Mouse (Mus musculus) limb, embryonic 11.5 days (tissue): ENCODE measurements at regions not wholly inside any gene's neighbourhood (a gene's known extent, or its start where the extent isn't known, plus 50 kb on each side); places are given as distances from the start of the nearest gene placed in this dataset.

Experiments
- ATAC-seq: fragments of 200-750 bp; cut with Nextera tagmentation; 2 replicates; pipeline ENCODE4 v1.8.0; 2017; ENCODE audit warnings: low read depth; ENCODE audit not compliant: insufficient number of reproducible peaks, low FRiP score, low TSS enrichment
- DNase-seq: peaks from one replicate; pipeline ENCODE4 v3.0.0-alpha.2; 2015; ENCODE audit warnings: low spot score
- H3K27ac ChIP-seq: fragments of 300-500 bp; sonication (generic); replicated peaks from 2 replicates; pipeline ENCODE4 v1.5.1; 2014; ENCODE audit warnings: low read depth, mild to moderate bottlenecking, low read length
- H3K27me3 ChIP-seq: fragments of 300-500 bp; sonication (generic); 2 replicates; pipeline ENCODE4 v1.6.1; 2014; ENCODE audit warnings: mild to moderate bottlenecking, low read length, mixed read lengths; ENCODE audit not compliant: control insufficient read depth, insufficient read depth
- H3K36me3 ChIP-seq: fragments of 300-500 bp; sonication (generic); 2 replicates; pipeline ENCODE4 v1.6.1; 2014; ENCODE audit warnings: mild to moderate bottlenecking, low read length, moderate library complexity, mixed read lengths; ENCODE audit not compliant: control insufficient read depth, insufficient read depth
- H3K4me1 ChIP-seq: fragments of 300-500 bp; sonication (generic); 2 replicates; pipeline ENCODE4 v1.6.1; 2014; ENCODE audit warnings: low read length, mixed read lengths; ENCODE audit not compliant: control insufficient read depth, insufficient read depth
- H3K4me2 ChIP-seq: fragments of 300-500 bp; sonication (generic); 2 replicates; pipeline ENCODE4 v1.6.1; 2014; ENCODE audit warnings: low read depth, mild to moderate bottlenecking, moderate library complexity; ENCODE audit not compliant: severe bottlenecking
- H3K4me3 ChIP-seq: fragments of 300-500 bp; sonication (generic); 2 replicates; pipeline ENCODE4 v1.5.1; 2014; ENCODE audit warnings: low read depth, low read length
- H3K9ac ChIP-seq: fragments of 300-500 bp; sonication (generic); 2 replicates; pipeline ENCODE4 v1.6.1; 2014; ENCODE audit warnings: mild to moderate bottlenecking, low read length
- H3K9me3 ChIP-seq: fragments of 300-500 bp; sonication (generic); 2 replicates; pipeline ENCODE4 v1.6.1; 2016; ENCODE audit warnings: low read length; ENCODE audit not compliant: control insufficient read depth
- WGBS: fragments of 180-500 bp; shearing (Covaris S2); extraction: QIAGEN DNeasy Blood & Tissue Kit; methylation state at CpG from one replicate; pipeline ENCODE4 v1.1.7; 2014; 5-methylcytosine and 5-hydroxymethylcytosine counted together

- Histone ChIP-seq H3K36me3 (no peaks in the 10 kb centered on the region), H3K4me3 (no peak overlapping the region), H3K9ac (no peak overlapping the region), H3K4me2 (no peak overlapping the region), H3K27me3 (no peaks in the 10 kb centered on the region), H3K9me3 (no peaks in the 10 kb centered on the region), H3K4me1 (no peaks in the 10 kb centered on the region; the same call in 1 of the 2 replicates), H3K27ac (no peak overlapping the region)
- ATAC-seq = no peak
- 76% methylated on average over 5 of the region's 5 CpGs for WGBS
- no peak for DNase-seq
Measured at GRCm38 (mm10) chr5:107048607-107049006, 84.5 kb downstream of the Cdc7 start.

GRCm38 (mm10) chr5:107050076-107050475 is 86.0 kb downstream of the Cdc7 start:
- Histone ChIP-seq H3K4me1 (peaks cover 4% of the 10 kb centered on the region), H3K9ac (no peak overlapping the region), H3K36me3 (no peaks in the 10 kb centered on the region), H3K27me3 (no peaks in the 10 kb centered on the region), H3K27ac (no peak overlapping the region), H3K4me3 (no peak overlapping the region), H3K9me3 (no peaks in the 10 kb centered on the region), H3K4me2 (no peak overlapping the region)
- WGBS = 59% methylated on average over 3 of the region's 3 CpGs
- DNase-seq (no peak), ATAC-seq (no peak)

DNA sequence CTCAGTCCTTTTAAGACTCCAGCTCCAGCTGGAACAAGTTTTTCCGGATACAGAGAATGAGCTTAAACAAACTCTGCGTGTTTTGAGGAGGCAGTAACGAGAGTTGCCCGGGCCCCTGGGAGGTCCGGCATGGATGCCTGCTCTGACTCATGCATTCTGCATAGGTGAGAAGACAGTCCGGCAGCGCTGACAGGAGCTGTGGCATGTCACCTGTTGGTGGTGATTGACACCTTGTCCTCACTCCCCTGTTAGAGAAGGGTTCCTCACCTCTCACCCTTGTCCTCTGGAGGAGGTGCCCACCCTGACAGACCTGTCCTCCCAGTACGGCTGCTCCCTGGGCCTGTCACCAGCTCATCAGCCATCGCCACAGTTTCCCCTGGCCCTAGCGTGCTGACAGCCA is 87.7 kb downstream of the Cdc7 start:
- Histone ChIP-seq H3K4me3 (no peak overlapping the region), H3K9me3 (no peaks in the 10 kb centered on the region), H3K4me1 (peaks cover 10% of the 10 kb centered on the region; the same call in 1 of the 2 replicates), H3K36me3 (no peaks in the 10 kb centered on the region), H3K27me3 (no peaks in the 10 kb centered on the region), H3K4me2 (no peak overlapping the region), H3K27ac (no peak overlapping the region), H3K9ac (no peak overlapping the region)
- 63% methylated on average over 10 of the region's 10 CpGs for WGBS
- no peak for ATAC-seq
- no peak for DNase-seq

DNA sequence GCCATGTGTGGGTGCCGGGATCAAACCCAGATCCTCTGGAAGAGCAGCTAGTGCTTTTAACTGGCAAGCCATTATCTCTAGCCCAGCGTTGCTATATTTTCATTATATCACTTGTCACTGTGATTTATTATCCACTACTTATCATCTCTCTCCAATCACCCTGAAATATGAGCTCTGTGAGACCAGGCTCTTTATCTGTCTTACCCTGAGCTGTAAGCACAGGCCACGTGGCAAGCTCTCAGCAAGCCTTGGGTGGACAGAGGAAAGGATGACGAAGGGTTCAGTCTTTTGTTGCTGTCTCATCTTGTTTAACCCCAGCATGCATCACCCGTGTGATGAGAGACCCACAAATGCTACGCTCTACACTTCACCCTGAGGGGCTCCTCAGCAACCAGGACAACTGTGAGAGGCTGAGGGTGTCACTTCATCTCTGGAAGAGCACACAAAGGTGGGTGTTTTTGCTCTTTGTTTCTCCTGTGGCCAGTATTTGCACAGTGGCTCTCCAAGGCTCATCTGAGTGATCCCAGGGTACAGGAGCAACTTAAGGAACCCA is 90.9 kb downstream of the Cdc7 start:
- no peaks in the 10 kb centered on the region for H3K36me3 ChIP-seq
- peaks cover 10% of the 10 kb centered on the region; the same call in 1 of the 2 replicates for H3K4me1 ChIP-seq
- no peak overlapping the region for H3K27ac ChIP-seq

GRCm38 (mm10) chr5:107055455-107055854 is 91.3 kb downstream of the Cdc7 start:
- ATAC-seq (peak; percentile 77), DNase-seq (peak; percentile 56)
- Histone ChIP-seq H3K36me3 (no peaks in the 10 kb centered on the region), H3K27me3 (no peaks in the 10 kb centered on the region), H3K4me1 (peaks cover 10% of the 10 kb centered on the region; the same call in 1 of the 2 replicates), H3K9ac (no peak overlapping the region), H3K27ac (no peak overlapping the region), H3K9me3 (no peaks in the 10 kb centered on the region), H3K4me2 (no peak overlapping the region), H3K4me3 (no peak overlapping the region)
- 43% methylated on average over 3 of the region's 3 CpGs for WGBS

More for the DNA sequence above, 90.9 kb downstream of the Cdc7 start:
- Histone ChIP-seq H3K4me3 (no peak overlapping the region), H3K9me3 (no peaks in the 10 kb centered on the region), H3K9ac (no peak overlapping the region), H3K27me3 (no peaks in the 10 kb centered on the region), H3K4me2 (no peak overlapping the region; the same call in 1 of the 2 replicates)
- DNase-seq (no peak), ATAC-seq (no peak)
- WGBS = 60% methylated on average over 6 of the region's 6 CpGs
